Mouse (Mus musculus): ENCODE measurements around the gene Ifrd1. TPM values are rescaled to one million over a fixed set of nuclear protein-coding genes. Genes with fewer than 3 reads are reported as not detected.
A peak's percentile ranks its signal among the peaks of the same experiment; 100 is the strongest.

The Ifrd1 gene
- polyA plus RNA-seq, 1 experiment from 2014 or later = 167 TPM

- H3K9ac ChIP-seq (replicated peaks; ENCODE audit: low read depth) = no peak overlapping the region
- no peaks in the 10 kb centered on the region; the same call in 1 of the 2 replicates for H3K4me1 ChIP-seq (ENCODE audit: insufficient read depth, low read depth, low read length)
- no peak for TF ChIP-seq EP300 (IDR thresholded peaks at IDR 0.05)
- no peak for TF ChIP-seq CTCF (IDR thresholded peaks at IDR 0.05)
- peaks cover 55% of the 10 kb centered on the region for H3K36me3 ChIP-seq (ENCODE audit: insufficient read depth, low read length)
- no peak overlapping the region for H3K27ac ChIP-seq (ENCODE audit: low read length)
- no peak overlapping the region for H3K4me3 ChIP-seq (ENCODE audit: low read depth, low read length)
- ATAC-seq (no peak), DNase-seq (ENCODE audit: low spot score) (no peak)
- H3K9me3 ChIP-seq (ENCODE audit: low read length) = no peaks in the 10 kb centered on the region
- WGBS = 94% methylated on average over 15 of the region's 15 CpGs
- H3K27me3 ChIP-seq (replicated peaks; ENCODE audit: insufficient read depth, low read length) = no peaks in the 10 kb centered on the region
- no peak overlapping the region for H3K4me2 ChIP-seq (replicated peaks; ENCODE audit: low read depth, low read length)
Measured at GRCm38 (mm10) chr12:40214888-40215876, 33.1 kb downstream of the Ifrd1 start.

- WGBS = 94% methylated on average over 3 of the region's 3 CpGs
Measured at GRCm38 (mm10) chr12:40209049-40209448, 39.3 kb downstream of the Ifrd1 start.

GRCm38 (mm10) chr12:40207909-40208308 is 40.4 kb downstream of the Ifrd1 start:
- no peak for TF ChIP-seq EP300 (IDR thresholded peaks at IDR 0.05)
- TF ChIP-seq CTCF (IDR thresholded peaks at IDR 0.05) = no peak
- H3K9me3 ChIP-seq (ENCODE audit: low read length) = no peaks in the 10 kb centered on the region
- H3K4me1 ChIP-seq (ENCODE audit: insufficient read depth, low read depth, low read length) = no peaks in the 10 kb centered on the region
- no peak overlapping the region for H3K4me3 ChIP-seq (ENCODE audit: low read depth, low read length)
- H3K4me2 ChIP-seq (replicated peaks; ENCODE audit: low read depth, low read length) = no peak overlapping the region
- ATAC-seq (no peak), DNase-seq (ENCODE audit: low spot score) (no peak)
- peaks cover 44% of the 10 kb centered on the region for H3K36me3 ChIP-seq (ENCODE audit: insufficient read depth, low read length)
- no peaks in the 10 kb centered on the region for H3K27me3 ChIP-seq (replicated peaks; ENCODE audit: insufficient read depth, low read length)
- 95% methylated on average over 4 of the region's 4 CpGs for WGBS
- H3K9ac ChIP-seq (replicated peaks; ENCODE audit: low read depth) = no peak overlapping the region
- no peak overlapping the region for H3K27ac ChIP-seq (ENCODE audit: low read length)

More at GRCm38 (mm10) chr12:40209049-40209448, 39.3 kb downstream of the Ifrd1 start:
- H3K4me3 ChIP-seq (ENCODE audit: low read depth, low read length) = no peak overlapping the region
- DNase-seq (ENCODE audit: low spot score) (no peak), ATAC-seq (no peak)
- no peaks in the 10 kb centered on the region for H3K9me3 ChIP-seq (ENCODE audit: low read length)
- H3K4me1 ChIP-seq (ENCODE audit: insufficient read depth, low read depth, low read length) = no peaks in the 10 kb centered on the region
- H3K27ac ChIP-seq (ENCODE audit: low read length) = no peak overlapping the region
- peaks cover 54% of the 10 kb centered on the region for H3K36me3 ChIP-seq (ENCODE audit: insufficient read depth, low read length)
- H3K4me2 ChIP-seq (replicated peaks; ENCODE audit: low read depth, low read length) = no peak overlapping the region
- no peaks in the 10 kb centered on the region for H3K27me3 ChIP-seq (replicated peaks; ENCODE audit: insufficient read depth, low read length)
- H3K9ac ChIP-seq (replicated peaks; ENCODE audit: low read depth) = no peak overlapping the region
- no peak for TF ChIP-seq CTCF (IDR thresholded peaks at IDR 0.05)

GRCm38 (mm10) chr12:40202161-40203035 is 45.9 kb downstream of the Ifrd1 start:
- Histone ChIP-seq H3K9me3 (ENCODE audit: low read length) (no peaks in the 10 kb centered on the region), H3K4me3 (ENCODE audit: low read depth, low read length) (no peak overlapping the region), H3K4me2 (replicated peaks; ENCODE audit: low read depth, low read length) (no peak overlapping the region), H3K27ac (ENCODE audit: low read length) (peak overlapping the region; percentile 43; the same call in 1 of the 2 replicates), H3K4me1 (ENCODE audit: insufficient read depth, low read depth, low read length) (no peaks in the 10 kb centered on the region), H3K27me3 (replicated peaks; ENCODE audit: insufficient read depth, low read length) (no peaks in the 10 kb centered on the region), H3K36me3 (ENCODE audit: insufficient read depth, low read length) (peaks cover 11% of the 10 kb centered on the region; the same call in 1 of the 2 replicates), H3K9ac (replicated peaks; ENCODE audit: low read depth) (no peak overlapping the region)
- DNase-seq (ENCODE audit: low spot score) (peak; percentile 68), ATAC-seq (peak; percentile 59)
- WGBS = 80% methylated on average over 7 of the region's 7 CpGs
- peak; percentile 77 for TF ChIP-seq EP300 (IDR thresholded peaks at IDR 0.05)
- TF ChIP-seq CTCF (IDR thresholded peaks at IDR 0.05) = no peak

GRCm38 (mm10) chr12:40200484-40201235 is 47.6 kb downstream of the Ifrd1 start:
- Histone ChIP-seq H3K36me3 (ENCODE audit: insufficient read depth, low read length) (peaks cover 10% of the 10 kb centered on the region; the same call in 1 of the 2 replicates), H3K27ac (ENCODE audit: low read length) (peak overlapping the region; percentile 15; the same call in 1 of the 2 replicates), H3K4me1 (ENCODE audit: insufficient read depth, low read depth, low read length) (no peaks in the 10 kb centered on the region), H3K9ac (replicated peaks; ENCODE audit: low read depth) (no peak overlapping the region), H3K27me3 (replicated peaks; ENCODE audit: insufficient read depth, low read length) (no peaks in the 10 kb centered on the region), H3K4me3 (ENCODE audit: low read depth, low read length) (no peak overlapping the region), H3K4me2 (replicated peaks; ENCODE audit: low read depth, low read length) (no peak overlapping the region), H3K9me3 (ENCODE audit: low read length) (no peaks in the 10 kb centered on the region)
- TF ChIP-seq CTCF (IDR thresholded peaks at IDR 0.05) = no peak
- TF ChIP-seq EP300 (IDR thresholded peaks at IDR 0.05) = peak; percentile 61
- peak; percentile 32 for ATAC-seq
- DNase-seq (ENCODE audit: low spot score) = peak; percentile 72
- WGBS = 63% methylated on average over 6 of the region's 6 CpGs

All from lung, postnatal 0 days (tissue).